Mouse (Mus musculus): ENCODE results near the gene Psmd8. TPM values are rescaled to one million over a fixed set of nuclear protein-coding genes. Genes with fewer than 3 reads are reported as not detected.
"Not testable (repeated sequence)": the region's sequence is repeated elsewhere in the genome, so short reads cannot be mapped to it uniquely, and the experiment has no call there.

Psmd8 gene
- polyA plus RNA-seq, 1 experiment from 2014 or later, result 302 TPM

GRCm38 (mm10) chr7:29148771-29149170, 31.7 kb downstream of the Psmd8 start:
- H3K4me3 ChIP-seq (replicated peaks; ENCODE audit: low read depth, low read length), result no peak overlapping the region
- no peak for ATAC-seq (ENCODE audit: low FRiP score, low TSS enrichment)
- H3K27ac ChIP-seq (replicated peaks; ENCODE audit: low read depth, low read length), result no peak overlapping the region
- H3K36me3 ChIP-seq (ENCODE audit: control insufficient read depth, insufficient read depth, low read length), result no peaks in the 10 kb centered on the region
- no peaks in the 10 kb centered on the region for H3K4me1 ChIP-seq (ENCODE audit: control insufficient read depth, insufficient read depth, low read length)
- no peaks in the 10 kb centered on the region for H3K27me3 ChIP-seq (ENCODE audit: control insufficient read depth, insufficient read depth, low read length)
- WGBS, result 91% methylated on average over 15 of the region's 15 CpGs
- no peak for DNase-seq
- no peak overlapping the region for H3K9ac ChIP-seq (replicated peaks; ENCODE audit: low read length)
- no peaks in the 10 kb centered on the region for H3K9me3 ChIP-seq (ENCODE audit: control insufficient read depth, low read length)
- H3K4me2 ChIP-seq (ENCODE audit: low read length), result no peak overlapping the region

DNA sequence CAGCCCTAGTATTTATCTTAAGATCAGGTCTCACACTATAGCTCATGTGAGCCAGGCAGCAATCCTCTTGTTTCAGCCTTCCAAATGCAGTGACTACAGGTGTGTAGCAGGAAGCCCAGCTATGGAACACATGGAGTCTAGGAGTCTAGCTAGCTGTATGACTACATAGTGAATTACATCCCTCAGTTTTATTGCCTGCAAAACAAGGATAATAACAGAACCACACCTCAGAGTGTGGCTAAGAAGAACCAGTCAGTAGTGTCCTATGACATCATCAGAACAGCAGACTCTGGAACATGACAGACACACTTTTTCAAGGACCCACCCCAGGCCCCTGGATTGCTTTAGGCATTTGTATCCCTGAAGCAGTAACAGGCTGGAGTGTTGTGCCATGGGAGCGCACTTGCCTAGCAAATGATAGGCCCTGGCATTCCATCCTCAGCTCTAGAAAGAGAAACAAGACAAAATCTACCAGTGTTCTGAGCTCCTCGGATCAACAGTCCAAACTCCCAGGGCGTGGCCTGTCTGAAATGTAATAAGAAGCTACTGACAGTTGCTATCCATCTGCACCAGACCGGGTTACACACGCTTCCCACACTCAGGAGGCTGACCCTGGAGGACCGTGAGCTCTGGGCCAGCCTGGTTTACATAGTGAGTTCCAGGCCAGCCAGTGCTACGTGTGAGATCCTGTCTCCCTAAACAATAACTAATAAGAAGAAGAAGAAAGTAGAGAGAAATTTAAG, 33.7 kb downstream of the Psmd8 start:
- H3K4me3 ChIP-seq (replicated peaks; ENCODE audit: low read depth, low read length), result no peak overlapping the region
- DNase-seq (no peak), ATAC-seq (ENCODE audit: low FRiP score, low TSS enrichment) (no peak)
- no peaks in the 10 kb centered on the region for H3K9me3 ChIP-seq (ENCODE audit: control insufficient read depth, low read length)
- H3K4me2 ChIP-seq (ENCODE audit: low read length), result no peak overlapping the region
- no peaks in the 10 kb centered on the region for H3K27me3 ChIP-seq (ENCODE audit: control insufficient read depth, insufficient read depth, low read length)
- no peak overlapping the region for H3K9ac ChIP-seq (replicated peaks; ENCODE audit: low read length)
- no peak overlapping the region for H3K27ac ChIP-seq (replicated peaks; ENCODE audit: low read depth, low read length)
- no peaks in the 10 kb centered on the region for H3K4me1 ChIP-seq (ENCODE audit: control insufficient read depth, insufficient read depth, low read length)
- H3K36me3 ChIP-seq (ENCODE audit: control insufficient read depth, insufficient read depth, low read length), result no peaks in the 10 kb centered on the region
- WGBS, result 88% methylated on average over 7 of the region's 7 CpGs

DNA sequence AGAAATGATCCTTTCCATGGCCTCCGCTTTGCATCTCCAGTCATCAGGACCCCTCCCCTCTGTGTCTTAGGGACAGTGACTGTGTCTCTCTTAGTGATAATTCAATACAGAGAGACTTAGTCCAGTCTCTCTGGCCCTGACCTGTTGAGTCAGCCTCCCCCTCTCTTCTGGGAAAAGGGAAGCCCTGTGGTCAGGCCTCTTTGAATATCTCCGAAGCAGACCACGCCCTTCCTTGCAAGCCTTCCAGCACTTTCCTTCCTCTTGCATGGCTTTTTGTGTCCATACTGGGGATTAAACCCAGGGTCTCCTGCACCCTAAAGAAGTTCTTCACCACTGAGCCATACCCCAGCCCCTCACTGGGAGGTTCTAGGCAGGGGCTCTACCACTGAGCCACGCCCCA, 36.5 kb downstream of the Psmd8 start:
- no peak overlapping the region for H3K4me3 ChIP-seq (replicated peaks; ENCODE audit: low read depth, low read length)
- H3K9ac ChIP-seq (replicated peaks; ENCODE audit: low read length), result no peak overlapping the region
- no peaks in the 10 kb centered on the region for H3K4me1 ChIP-seq (ENCODE audit: control insufficient read depth, insufficient read depth, low read length)
- 88% methylated on average over 4 of the region's 4 CpGs for WGBS
- H3K4me2 ChIP-seq (ENCODE audit: low read length), result no peak overlapping the region
- ATAC-seq (ENCODE audit: low FRiP score, low TSS enrichment) (no peak), DNase-seq (no peak)
- no peak overlapping the region for H3K27ac ChIP-seq (replicated peaks; ENCODE audit: low read depth, low read length)
- no peaks in the 10 kb centered on the region for H3K9me3 ChIP-seq (ENCODE audit: control insufficient read depth, low read length)
- no peaks in the 10 kb centered on the region for H3K36me3 ChIP-seq (ENCODE audit: control insufficient read depth, insufficient read depth, low read length)
- H3K27me3 ChIP-seq (ENCODE audit: control insufficient read depth, insufficient read depth, low read length), result no peaks in the 10 kb centered on the region

DNA sequence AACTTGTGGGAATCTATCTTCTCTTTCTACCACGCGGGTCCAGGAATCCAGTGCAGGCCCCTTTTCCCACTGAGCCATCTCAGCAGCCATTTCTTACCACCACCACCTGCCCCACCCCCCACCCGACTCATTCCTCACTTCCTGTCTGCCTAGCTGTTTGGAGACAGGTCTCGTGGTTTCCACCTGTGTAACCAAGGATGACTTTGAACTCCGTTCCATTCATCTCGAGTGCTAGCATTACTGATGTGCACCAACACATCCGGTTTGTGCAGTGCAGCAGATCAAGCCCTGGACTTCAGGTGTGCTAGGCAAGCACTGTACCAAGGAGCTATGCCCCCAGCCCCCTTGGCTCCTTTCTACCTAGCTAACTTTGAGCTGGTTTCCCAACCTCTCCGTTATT, 39.1 kb downstream of the Psmd8 start:
- no peak overlapping the region for H3K9ac ChIP-seq (replicated peaks; ENCODE audit: low read length)
- H3K36me3 ChIP-seq (ENCODE audit: control insufficient read depth, insufficient read depth, low read length), result no peaks in the 10 kb centered on the region
- H3K4me1 ChIP-seq (ENCODE audit: control insufficient read depth, insufficient read depth, low read length), result no peaks in the 10 kb centered on the region
- no peak overlapping the region for H3K27ac ChIP-seq (replicated peaks; ENCODE audit: low read depth, low read length)
- no peaks in the 10 kb centered on the region for H3K27me3 ChIP-seq (ENCODE audit: control insufficient read depth, insufficient read depth, low read length)
- no peaks in the 10 kb centered on the region for H3K9me3 ChIP-seq (ENCODE audit: control insufficient read depth, low read length)
- H3K4me3 ChIP-seq (replicated peaks; ENCODE audit: low read depth, low read length), result no peak overlapping the region
- DNase-seq (no peak), ATAC-seq (ENCODE audit: low FRiP score, low TSS enrichment) (no peak)
- H3K4me2 ChIP-seq (ENCODE audit: low read length), result no peak overlapping the region
- 89% methylated on average over 8 of the region's 8 CpGs for WGBS

DNA sequence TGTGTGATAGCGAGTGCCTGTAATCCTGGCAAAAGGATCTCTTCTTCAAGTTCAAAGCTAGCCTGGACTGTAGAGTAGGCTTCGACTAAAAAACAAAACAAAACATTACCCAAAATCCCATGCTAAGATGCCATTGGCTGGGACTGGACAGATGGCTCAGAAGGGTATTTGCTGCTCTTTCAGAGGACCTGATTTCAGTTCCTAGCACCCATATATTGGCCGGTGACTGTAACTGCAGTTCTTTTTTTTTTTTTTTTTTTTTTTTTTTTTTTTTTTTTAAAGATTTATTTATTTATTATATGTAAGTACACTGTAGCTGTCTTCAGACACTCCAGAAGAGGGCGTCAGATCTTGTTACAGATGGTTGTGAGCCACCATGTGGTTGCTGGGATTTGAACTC, 41.3 kb downstream of the Psmd8 start:
- H3K27me3 ChIP-seq (ENCODE audit: control insufficient read depth, insufficient read depth, low read length); H3K27ac ChIP-seq (replicated peaks; ENCODE audit: low read depth, low read length); DNase-seq; H3K9ac ChIP-seq (replicated peaks; ENCODE audit: low read length); H3K9me3 ChIP-seq (ENCODE audit: control insufficient read depth, low read length); H3K4me1 ChIP-seq (ENCODE audit: control insufficient read depth, insufficient read depth, low read length); H3K4me2 ChIP-seq (ENCODE audit: low read length); H3K36me3 ChIP-seq (ENCODE audit: control insufficient read depth, insufficient read depth, low read length); ATAC-seq (ENCODE audit: low FRiP score, low TSS enrichment); H3K4me3 ChIP-seq (replicated peaks; ENCODE audit: low read depth, low read length): not testable (repeated sequence)
- 96% methylated on average over 3 of the region's 4 CpGs for WGBS

DNA sequence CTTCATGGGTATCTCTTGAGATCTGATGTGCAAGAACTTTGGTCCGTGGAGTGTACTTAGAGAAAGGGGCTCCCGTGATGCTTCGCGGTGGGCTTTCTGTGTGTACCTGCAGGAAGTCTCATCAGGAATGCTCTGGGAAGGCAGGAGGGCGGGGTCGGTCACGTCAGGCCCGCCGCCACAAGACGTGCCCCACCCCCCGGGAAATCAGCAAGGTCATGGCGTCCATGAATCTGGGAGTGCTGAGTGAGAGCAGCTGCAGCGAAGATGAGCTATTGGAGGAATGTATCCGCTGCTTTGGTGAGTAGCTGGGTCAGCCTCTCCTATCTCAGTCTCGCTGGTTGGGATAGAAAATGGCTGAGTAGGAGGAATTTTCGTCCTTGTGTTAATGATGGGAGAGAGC, 43.1 kb downstream of the Psmd8 start:
- WGBS, result 44% methylated on average over 16 of the region's 16 CpGs
- Histone ChIP-seq H3K9me3 (ENCODE audit: control insufficient read depth, low read length) (no peaks in the 10 kb centered on the region), H3K4me2 (ENCODE audit: low read length) (no peak overlapping the region), H3K36me3 (ENCODE audit: control insufficient read depth, insufficient read depth, low read length) (no peaks in the 10 kb centered on the region), H3K4me1 (ENCODE audit: control insufficient read depth, insufficient read depth, low read length) (no peaks in the 10 kb centered on the region), H3K27me3 (ENCODE audit: control insufficient read depth, insufficient read depth, low read length) (peaks cover 10% of the 10 kb centered on the region; the same call in 1 of the 2 replicates), H3K9ac (replicated peaks; ENCODE audit: low read length) (no peak overlapping the region), H3K4me3 (replicated peaks; ENCODE audit: low read depth, low read length) (no peak overlapping the region), H3K27ac (replicated peaks; ENCODE audit: low read depth, low read length) (no peak overlapping the region)
- ATAC-seq (ENCODE audit: low FRiP score, low TSS enrichment) (no peak), DNase-seq (no peak)

DNA sequence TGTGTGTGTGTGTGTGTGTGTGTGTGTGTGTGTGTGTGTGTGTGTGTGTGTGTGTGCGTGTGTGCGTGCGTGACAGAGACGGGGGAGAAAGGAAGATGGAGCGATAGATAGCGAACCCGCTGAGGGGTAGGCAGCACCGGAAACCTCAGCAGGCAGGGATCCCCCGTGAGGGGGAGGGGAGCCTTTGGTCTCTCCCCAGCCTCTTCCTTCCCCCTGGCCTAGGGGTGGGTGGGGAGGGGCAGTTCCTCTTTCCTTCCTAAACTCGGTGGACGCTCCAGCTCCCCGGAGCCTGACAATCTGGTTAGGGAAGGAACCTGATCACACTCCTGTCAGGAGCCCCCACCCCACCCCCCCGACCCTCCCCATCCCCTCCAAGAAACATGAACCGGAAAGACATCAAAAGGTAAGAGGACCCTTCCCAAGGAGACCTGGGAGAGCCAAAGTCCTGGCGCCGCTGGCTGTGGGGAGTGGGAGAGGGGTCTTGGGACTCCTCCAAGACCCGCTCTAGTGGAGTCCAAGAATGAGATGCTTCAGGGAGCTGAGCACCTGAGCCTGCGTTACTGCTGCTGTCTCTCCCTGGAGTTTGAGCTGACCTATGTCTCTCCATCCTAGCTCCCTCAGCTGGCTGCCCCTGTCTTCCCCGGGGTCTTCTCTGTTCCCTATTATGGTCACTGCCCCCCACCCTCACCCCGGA, 45.7 kb downstream of the Psmd8 start, which contains the start of gene Rasgrp4:
Gene Rasgrp4 (plus strand): TSS at position 159 of the 694 bp plus-strand sequence.
- Histone ChIP-seq H3K27me3 (ENCODE audit: control insufficient read depth, insufficient read depth, low read length) (peaks cover 10% of the 10 kb centered on the region; the same call in 1 of the 2 replicates), H3K4me1 (ENCODE audit: control insufficient read depth, insufficient read depth, low read length) (no peaks in the 10 kb centered on the region), H3K4me3 (replicated peaks; ENCODE audit: low read depth, low read length) (peak within 1 kb of the TSS; percentile 18; the same call in 1 of the 2 replicates), H3K9ac (replicated peaks; ENCODE audit: low read length) (peak within 1 kb of the TSS; percentile 42; the same call in 1 of the 2 replicates), H3K9me3 (ENCODE audit: control insufficient read depth, low read length) (no peaks in the 10 kb centered on the region), H3K27ac (replicated peaks; ENCODE audit: low read depth, low read length) (no peak within 1 kb of the TSS), H3K36me3 (ENCODE audit: control insufficient read depth, insufficient read depth, low read length) (no peaks in the 10 kb centered on the region), H3K4me2 (ENCODE audit: low read length) (peak within 1 kb of the TSS; percentile 52)
- ATAC-seq (ENCODE audit: low FRiP score, low TSS enrichment) (no peak), DNase-seq (peak; percentile 48)
- WGBS, result under 1% methylated on average over 19 of the region's 20 CpGs

DNA sequence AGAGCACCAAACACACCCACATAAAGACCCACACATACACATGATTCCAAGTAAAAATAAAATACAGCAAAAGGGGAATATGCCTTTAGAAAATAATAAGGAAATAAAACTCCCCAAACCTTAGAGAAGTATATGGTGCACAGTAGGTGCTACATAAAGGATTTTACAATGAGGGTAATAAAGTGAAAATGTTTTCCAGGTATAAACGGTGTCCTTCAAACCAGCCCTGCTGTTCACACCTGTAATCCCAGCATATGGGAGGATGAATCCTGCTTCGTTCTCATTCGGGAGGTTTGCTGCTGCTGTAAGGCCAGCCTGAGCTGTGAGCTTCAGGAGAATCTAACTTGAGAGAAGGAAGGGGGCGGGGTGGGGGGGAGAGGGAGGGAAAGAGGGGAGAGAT, 46.3 kb downstream of the Psmd8 start:
- H3K36me3 ChIP-seq (ENCODE audit: control insufficient read depth, insufficient read depth, low read length), result no peaks in the 10 kb centered on the region
- H3K4me1 ChIP-seq (ENCODE audit: control insufficient read depth, insufficient read depth, low read length), result no peaks in the 10 kb centered on the region
- H3K27me3 ChIP-seq (ENCODE audit: control insufficient read depth, insufficient read depth, low read length), result peaks cover 10% of the 10 kb centered on the region; the same call in 1 of the 2 replicates
- no peaks in the 10 kb centered on the region for H3K9me3 ChIP-seq (ENCODE audit: control insufficient read depth, low read length)
- no peak overlapping the region for H3K27ac ChIP-seq (replicated peaks; ENCODE audit: low read depth, low read length)
- peak overlapping the region; percentile 42; the same call in 1 of the 2 replicates for H3K9ac ChIP-seq (replicated peaks; ENCODE audit: low read length)
- 0 out of 2 replicates have a peak overlapping the region, but pooled peaks have one; percentile 18 for H3K4me3 ChIP-seq (replicated peaks; ENCODE audit: low read depth, low read length)
- 3% methylated on average over 4 of the region's 4 CpGs for WGBS
- H3K4me2 ChIP-seq (ENCODE audit: low read length), result peak overlapping the region; percentile 52
- ATAC-seq (ENCODE audit: low FRiP score, low TSS enrichment) (no peak), DNase-seq (peak; percentile 26)

Measured in midbrain, embryonic 14.5 days (tissue).